Mouse (Mus musculus) cortical plate, adult 2 months (tissue): ENCODE data around the gene H2afz.

Experiments used
- CTCF ChIP-seq: fragments of 200-500 bp; IDR thresholded peaks from 2 replicates; pipeline ENCODE4 v1.5.1; 2011; ENCODE audit warnings: mild to moderate bottlenecking, control low read depth, low read length; ENCODE audit not compliant: insufficient read depth; ENCODE audit errors: extremely low read depth
- POLR2A ChIP-seq: fragments of 200-500 bp; IDR thresholded peaks from 2 replicates; pipeline ENCODE4 v1.6.1; 2011; ENCODE audit warnings: mild to moderate bottlenecking, low read length, control low read depth; ENCODE audit not compliant: insufficient read depth; ENCODE audit errors: extremely low read depth

DNA sequence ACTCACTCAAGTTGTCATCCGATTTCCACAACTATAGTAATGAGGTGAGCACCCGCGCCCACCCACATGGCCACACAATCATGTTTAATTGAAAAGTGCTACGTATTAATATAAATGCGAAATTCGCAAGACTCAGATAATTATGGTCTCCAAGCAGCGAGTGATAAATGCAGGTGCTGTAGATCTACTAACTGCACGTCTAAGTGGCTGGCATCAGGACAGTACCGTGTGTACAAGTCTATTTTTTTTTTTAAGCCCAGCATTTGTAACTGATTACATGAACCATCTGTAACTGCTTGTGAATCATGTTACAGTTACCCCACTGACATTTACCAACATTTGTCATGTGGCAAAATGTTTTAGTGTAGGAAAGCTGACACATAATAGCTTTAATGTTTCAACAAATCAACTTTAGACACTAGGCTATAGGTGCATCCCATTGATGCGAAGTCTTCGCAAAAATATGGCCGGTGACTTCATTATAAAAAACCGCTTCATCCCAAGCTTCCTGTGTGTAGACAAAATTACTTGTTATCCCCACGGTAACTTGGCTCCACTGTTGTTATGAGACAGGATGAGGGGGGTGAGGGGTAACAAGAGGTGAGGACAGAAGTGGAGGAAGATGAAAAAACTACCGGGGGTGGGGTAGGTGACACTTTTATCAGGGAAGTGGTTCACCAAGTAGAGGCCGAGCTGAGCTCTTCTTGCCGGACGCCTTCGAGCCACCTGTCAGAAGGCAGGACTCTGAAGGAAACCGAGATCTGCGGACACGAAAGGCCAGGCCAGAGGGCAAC lies 760 bp upstream of the H2afz start:
- TF ChIP-seq CTCF: no peak
- no peak for TF ChIP-seq POLR2A
